Mouse (Mus musculus) layer of hippocampus, adult 8-10 months (tissue): ENCODE data around the gene Paxbp1. TPM values are rescaled to one million over a fixed set of nuclear protein-coding genes. Genes with fewer than 3 reads are reported as not detected.

ENCODE experiments used
- DNase-seq, 2 experiments: peaks; one replicate each; pipeline ENCODE4 v3.0.0; 2022; ENCODE audit warnings: low spot score in 2 of 2
- total RNA-seq, 4 experiments: library from RNA; stranded (reverse); gene quantifications; 2 replicates each; pipeline ENCODE4 v1.2.4; 2022

The Paxbp1 gene
- total RNA-seq, 4 experiments from 2014 or later, result 57.5 to 84.8 (median 69.6) TPM

GRCm38 (mm10) chr16:91055150-91055549, 10.8 kb upstream of the Paxbp1 start:
- no peak for DNase-seq

GRCm38 (mm10) chr16:91053599-91053998, 9.3 kb upstream of the Paxbp1 start:
- DNase-seq, result no peak

DNA sequence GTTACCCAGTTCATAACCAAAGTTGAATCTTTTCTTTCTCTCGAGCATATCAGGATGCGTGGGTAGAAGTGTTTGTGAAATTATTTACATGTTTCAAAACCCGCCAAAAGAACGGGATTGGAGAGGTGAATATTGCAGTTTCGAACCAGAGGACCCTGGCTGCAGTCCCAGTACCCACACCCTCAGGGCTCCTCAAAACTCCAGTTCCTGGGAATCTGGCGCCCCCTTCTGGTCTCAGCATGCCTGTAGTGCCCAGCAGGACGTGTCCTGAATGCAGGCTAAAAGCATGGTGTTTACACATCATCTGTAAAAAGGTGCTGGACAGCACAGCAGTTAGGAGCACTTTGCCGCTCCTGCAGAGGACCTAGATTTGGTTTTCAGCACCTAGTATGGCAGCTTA, 1.2 kb upstream of the Paxbp1 start:
- DNase-seq, result peak in 1 of 2 experiments; percentile 30

DNA sequence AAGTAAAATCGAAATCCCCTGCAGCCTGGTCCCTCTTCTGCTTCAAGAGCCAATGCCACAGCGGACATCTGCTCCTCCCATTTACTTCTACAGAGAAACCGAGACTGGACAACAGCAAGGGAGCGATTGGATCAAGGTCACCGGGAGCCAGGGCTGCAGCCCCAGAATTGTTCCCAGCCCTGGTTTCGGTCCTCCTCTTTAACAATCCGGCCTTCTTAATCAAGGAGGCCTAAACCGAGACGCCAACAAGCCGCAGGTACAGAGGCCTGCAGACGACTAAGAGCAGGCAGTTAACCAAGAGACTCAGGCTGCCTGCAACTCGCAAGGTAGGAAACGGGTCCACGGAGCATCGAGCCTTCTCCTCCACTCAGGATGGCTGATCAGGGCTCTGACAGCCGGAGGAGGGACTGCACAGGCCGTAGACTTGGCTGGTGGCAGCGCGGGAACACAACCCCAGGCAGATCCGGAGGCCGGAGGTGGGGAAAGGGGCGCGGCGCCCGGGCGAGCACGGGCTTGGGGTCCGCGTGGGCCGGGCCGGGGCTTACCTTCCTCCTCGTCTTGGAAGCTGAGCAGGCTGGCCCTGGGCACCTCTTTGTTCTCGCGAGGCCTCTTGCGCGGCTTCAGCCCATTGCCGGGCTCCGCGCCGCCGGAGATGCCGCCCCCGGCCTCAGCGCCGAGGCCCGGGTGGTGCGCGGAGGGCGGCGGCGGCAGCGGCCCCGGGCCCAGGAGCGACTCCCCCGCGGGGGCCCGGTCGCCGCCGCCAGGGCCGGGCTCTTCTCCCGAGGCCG, 688 bp downstream of the Paxbp1 start:
- DNase-seq, result peak; percentile 40 to 42

- no peak for DNase-seq
These were observed 1.7 kb downstream of the Paxbp1 start for GRCm38 (mm10) chr16:91042640-91043039.

- no peak for DNase-seq
These were observed 8.5 kb downstream of the Paxbp1 start for GRCm38 (mm10) chr16:91035866-91036265.

- no peak for DNase-seq
These were observed 13.6 kb downstream of the Paxbp1 start for GRCm38 (mm10) chr16:91030751-91031150.

GRCm38 (mm10) chr16:91029901-91030300, 14.4 kb downstream of the Paxbp1 start:
- no peak for DNase-seq

DNA sequence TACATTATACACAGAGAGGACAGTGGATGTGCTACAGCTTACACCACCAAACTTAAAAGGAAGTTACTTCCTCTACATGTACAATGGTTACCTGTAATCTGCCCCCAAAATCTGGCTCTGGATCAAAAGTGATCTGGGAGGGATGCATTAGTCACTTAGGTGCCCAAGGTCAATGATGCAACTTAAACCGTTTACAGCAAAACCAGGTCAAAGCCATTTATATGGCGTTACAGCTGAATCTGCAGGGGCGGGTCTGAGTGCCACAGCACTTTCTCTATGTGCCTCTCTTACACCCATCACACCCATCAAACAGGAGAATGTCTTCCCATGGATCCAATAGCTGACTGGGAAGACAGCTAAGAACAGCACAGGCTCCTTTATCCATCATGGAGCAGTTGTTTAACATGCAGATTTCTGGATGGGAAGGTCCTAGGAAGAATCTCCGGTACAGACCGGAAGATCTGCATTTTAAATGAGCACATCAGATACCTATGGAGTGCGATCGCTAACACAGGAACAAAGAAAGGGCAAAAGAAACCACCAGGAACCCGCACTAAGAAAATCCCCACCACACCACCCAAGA, 15.1 kb downstream of the Paxbp1 start:
- DNase-seq, result no peak

DNA sequence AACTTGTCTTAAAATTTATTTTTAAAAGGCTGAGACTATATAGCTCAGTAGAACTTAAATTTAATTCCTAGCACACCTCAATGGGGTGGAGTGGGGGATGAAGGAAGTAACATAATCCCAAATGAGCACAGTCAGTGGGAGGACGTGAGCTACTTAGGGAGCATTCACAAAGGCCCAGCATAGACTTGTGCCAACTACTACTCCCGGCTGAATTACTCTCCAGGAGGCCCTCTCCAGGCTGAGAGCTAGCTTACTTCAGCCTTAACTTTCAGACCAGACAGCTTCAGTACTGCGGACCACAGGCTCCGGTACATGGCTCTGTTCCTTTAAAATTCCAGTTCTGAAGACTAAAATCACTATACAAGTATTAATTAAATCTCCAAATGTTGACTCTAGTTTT, 18.1 kb downstream of the Paxbp1 start:
- DNase-seq, result no peak

DNA sequence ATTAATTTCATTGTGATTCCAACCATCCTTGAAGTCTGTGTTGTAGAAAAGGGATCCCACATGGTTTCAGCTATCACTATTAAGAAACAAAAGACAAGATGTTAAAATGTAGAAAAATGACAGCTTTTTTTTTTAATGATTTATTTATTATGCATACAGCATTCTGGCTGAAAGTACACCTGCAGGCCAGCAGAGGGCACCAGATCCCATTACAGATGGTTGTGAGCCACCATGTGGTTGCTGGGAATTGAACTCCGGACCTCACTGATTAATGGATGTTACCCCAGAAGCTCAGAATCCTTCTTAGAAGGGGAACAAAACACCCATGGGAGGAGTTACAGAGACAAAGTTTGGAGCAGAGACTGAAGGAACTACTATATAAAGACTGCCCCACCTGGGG, 21.0 kb downstream of the Paxbp1 start:
- DNase-seq, result no peak

GRCm38 (mm10) chr16:91020842-91021483, 23.4 kb downstream of the Paxbp1 start:
- no peak for DNase-seq

DNA sequence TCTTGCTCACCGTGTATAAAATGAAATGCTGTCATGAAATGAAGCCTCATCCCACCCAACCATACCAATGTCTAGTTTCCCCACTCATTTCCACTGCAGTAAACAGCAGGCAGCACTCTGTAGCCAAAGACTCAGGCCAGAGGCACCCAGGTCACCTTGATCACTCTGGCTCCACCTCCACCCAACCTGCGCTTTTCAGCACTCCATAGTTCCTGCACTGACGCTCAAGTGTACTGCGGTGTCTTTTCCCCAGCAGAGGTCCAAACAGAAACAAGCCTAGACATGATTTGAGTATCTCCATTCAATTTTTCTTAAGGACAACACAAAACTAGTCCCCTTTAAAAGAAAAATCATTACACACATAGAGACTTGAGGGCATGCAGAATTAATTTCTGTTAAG, 24.9 kb downstream of the Paxbp1 start:
- DNase-seq, result no peak

DNA sequence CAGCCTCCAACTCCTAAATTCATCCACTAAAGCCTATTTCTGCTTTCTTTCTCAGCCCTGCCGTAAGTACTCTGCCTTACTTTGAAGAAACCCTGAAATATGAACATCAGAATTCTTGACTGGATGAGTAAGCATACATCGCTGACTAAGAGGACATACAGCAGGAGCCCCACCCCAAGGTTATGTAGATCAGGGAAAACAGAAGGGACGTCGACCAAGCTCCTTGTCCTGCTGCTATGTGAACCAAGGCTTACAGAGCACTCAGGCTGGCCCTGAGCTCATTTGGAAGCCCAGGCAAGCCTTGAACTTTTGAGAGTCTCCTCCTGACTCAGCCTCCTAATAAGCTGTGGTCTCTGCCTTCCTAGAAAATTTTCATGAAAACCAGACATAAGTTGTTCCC, 28.6 kb downstream of the Paxbp1 start:
- no peak for DNase-seq

DNA sequence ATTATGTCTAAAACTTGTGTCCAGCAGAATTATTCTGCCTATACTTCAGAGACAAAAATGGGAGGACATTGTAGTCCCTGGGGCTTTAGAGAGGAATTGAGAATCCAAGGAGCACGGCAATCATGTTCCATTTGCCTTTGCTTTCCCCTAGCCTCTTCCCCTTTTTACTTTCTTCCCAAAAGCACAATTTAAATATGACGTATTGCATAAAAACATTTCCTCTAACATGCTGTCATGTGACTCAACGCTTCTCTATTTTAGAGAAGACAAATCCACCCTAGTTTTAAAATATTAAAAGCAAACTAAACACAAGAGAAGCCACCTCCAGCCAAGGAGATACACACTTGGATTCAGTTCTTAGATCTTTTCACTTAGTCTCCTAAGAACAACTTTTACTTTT, 32.5 kb downstream of the Paxbp1 start:
- DNase-seq, result no peak

GRCm38 (mm10) chr16:91011021-91011683, 33.2 kb downstream of the Paxbp1 start, which contains the start of gene Synj1:
Gene Synj1, minus strand, starts transcription at chr16:91011308.
- peak; percentile 90 for DNase-seq

- peak in 1 of 2 experiments; percentile 50 for DNase-seq
These were observed 33.7 kb downstream of the Paxbp1 start for GRCm38 (mm10) chr16:91010581-91011020.

- no peak for DNase-seq
These were observed 34.3 kb downstream of the Paxbp1 start for GRCm38 (mm10) chr16:91009942-91010529.

GRCm38 (mm10) chr16:91004915-91005538, 39.3 kb downstream of the Paxbp1 start:
- no peak for DNase-seq

DNA sequence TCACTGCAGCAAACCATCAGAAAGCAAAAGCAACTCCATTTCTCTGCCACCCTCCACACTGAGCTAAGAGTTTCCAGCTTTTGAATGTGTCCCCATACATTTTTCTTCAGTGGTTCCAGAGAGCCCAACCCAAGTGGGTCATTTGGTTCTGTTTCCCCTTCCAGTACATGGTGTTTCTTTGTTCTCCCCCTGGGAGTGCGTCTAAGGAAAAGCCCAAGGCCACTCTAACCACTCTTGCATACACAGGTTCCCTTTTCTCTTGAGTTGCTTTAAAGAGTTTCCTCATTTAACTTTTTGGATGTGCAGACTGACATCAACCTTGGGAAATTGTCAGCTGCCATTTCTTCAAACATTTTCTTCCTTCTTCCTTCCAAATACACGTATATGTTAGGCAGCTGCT, 43.2 kb downstream of the Paxbp1 start:
- DNase-seq, result no peak

DNA sequence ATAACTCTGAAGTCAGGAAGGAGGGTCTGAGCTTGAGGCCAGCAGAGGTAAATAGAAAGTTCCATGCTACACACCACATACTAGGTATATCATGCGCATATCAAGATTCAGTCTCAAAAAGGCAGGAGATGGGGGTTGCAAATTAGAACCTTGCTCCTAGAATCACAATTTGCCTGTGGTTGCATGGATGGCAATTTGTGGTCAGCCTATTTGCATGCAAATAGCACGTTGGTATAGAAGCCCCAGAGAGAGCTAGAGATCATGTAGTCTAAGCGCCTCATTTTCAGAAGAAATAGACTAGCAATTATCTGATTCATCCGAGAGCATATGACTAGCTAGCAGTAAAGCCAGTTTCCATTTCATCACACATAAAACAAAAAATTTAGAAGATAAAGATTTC, 44.5 kb downstream of the Paxbp1 start:
- no peak for DNase-seq
